Mouse (Mus musculus): Measurements from ENCODE around the gene Grik4. TPM values are rescaled to one million over a fixed set of nuclear protein-coding genes. Genes with fewer than 3 reads are reported as not detected.

Grik4 gene
- polyA plus RNA-seq, 1 experiment from 2014 or later, result 0.24 TPM

GRCm38 (mm10) chr9:42948381-42948780 is 4.1 kb upstream of the Grik4 start:
- no peak overlapping the region for H3K4me2 ChIP-seq (ENCODE audit: low read depth, low read length)
- H3K9me3 ChIP-seq (replicated peaks; ENCODE audit: control insufficient read depth, low read length), result no peaks in the 10 kb centered on the region
- H3K27me3 ChIP-seq (ENCODE audit: control insufficient read depth, insufficient read depth, low read length), result peaks cover 11% of the 10 kb centered on the region
- ATAC-seq (replicated peaks; ENCODE audit: extremely low read depth, insufficient read depth, low FRiP score), result no peak
- no peaks in the 10 kb centered on the region for H3K4me1 ChIP-seq (ENCODE audit: control insufficient read depth, insufficient read depth, low read length)
- H3K36me3 ChIP-seq (ENCODE audit: control insufficient read depth, insufficient read depth), result no peaks in the 10 kb centered on the region
- 56% methylated on average over 1 of the region's 1 CpGs for WGBS
- no peak overlapping the region for H3K27ac ChIP-seq (ENCODE audit: low read length)
- no peak overlapping the region for H3K4me3 ChIP-seq (ENCODE audit: low read length)
- H3K9ac ChIP-seq (ENCODE audit: low read length), result no peak overlapping the region

- Histone ChIP-seq H3K27ac (ENCODE audit: low read length) (no peak overlapping the region), H3K27me3 (ENCODE audit: control insufficient read depth, insufficient read depth, low read length) (peaks cover 32% of the 10 kb centered on the region), H3K9ac (ENCODE audit: low read length) (no peak overlapping the region), H3K4me2 (ENCODE audit: low read depth, low read length) (no peak overlapping the region), H3K36me3 (ENCODE audit: control insufficient read depth, insufficient read depth) (no peaks in the 10 kb centered on the region), H3K4me1 (ENCODE audit: control insufficient read depth, insufficient read depth, low read length) (no peaks in the 10 kb centered on the region), H3K9me3 (replicated peaks; ENCODE audit: control insufficient read depth, low read length) (no peaks in the 10 kb centered on the region), H3K4me3 (ENCODE audit: low read length) (no peak overlapping the region)
- WGBS, result 69% methylated on average over 7 of the region's 7 CpGs
- ATAC-seq (replicated peaks; ENCODE audit: extremely low read depth, insufficient read depth, low FRiP score), result no peak
Measured at GRCm38 (mm10) chr9:42945174-42945573, 881 bp upstream of the Grik4 start.

GRCm38 (mm10) chr9:42944536-42945006 is 278 bp upstream of the Grik4 start:
- Histone ChIP-seq H3K9ac (ENCODE audit: low read length) (peak overlapping the region; percentile 67), H3K4me2 (ENCODE audit: low read depth, low read length) (peak overlapping the region; percentile 88), H3K27me3 (ENCODE audit: control insufficient read depth, insufficient read depth, low read length) (peaks cover 33% of the 10 kb centered on the region), H3K4me1 (ENCODE audit: control insufficient read depth, insufficient read depth, low read length) (no peaks in the 10 kb centered on the region), H3K27ac (ENCODE audit: low read length) (no peak overlapping the region), H3K4me3 (ENCODE audit: low read length) (peak overlapping the region; percentile 63), H3K36me3 (ENCODE audit: control insufficient read depth, insufficient read depth) (no peaks in the 10 kb centered on the region), H3K9me3 (replicated peaks; ENCODE audit: control insufficient read depth, low read length) (no peaks in the 10 kb centered on the region)
- ATAC-seq (replicated peaks; ENCODE audit: extremely low read depth, insufficient read depth, low FRiP score), result peak; percentile 89
- under 1% methylated on average over 52 of the region's 52 CpGs for WGBS

GRCm38 (mm10) chr9:42943057-42943529 is 1.2 kb downstream of the Grik4 start:
- 10% methylated on average over 9 of the region's 9 CpGs for WGBS

GRCm38 (mm10) chr9:42942148-42942547 is 2.1 kb downstream of the Grik4 start:
- no peak overlapping the region for H3K4me3 ChIP-seq (ENCODE audit: low read length)
- no peak overlapping the region for H3K4me2 ChIP-seq (ENCODE audit: low read depth, low read length)
- H3K27me3 ChIP-seq (ENCODE audit: control insufficient read depth, insufficient read depth, low read length), result peaks cover 38% of the 10 kb centered on the region
- no peak for ATAC-seq (replicated peaks; ENCODE audit: extremely low read depth, insufficient read depth, low FRiP score)
- H3K27ac ChIP-seq (ENCODE audit: low read length), result no peak overlapping the region
- no peaks in the 10 kb centered on the region for H3K36me3 ChIP-seq (ENCODE audit: control insufficient read depth, insufficient read depth)
- H3K4me1 ChIP-seq (ENCODE audit: control insufficient read depth, insufficient read depth, low read length), result no peaks in the 10 kb centered on the region
- H3K9ac ChIP-seq (ENCODE audit: low read length), result no peak overlapping the region
- WGBS, result 51% methylated on average over 4 of the region's 4 CpGs
- no peaks in the 10 kb centered on the region for H3K9me3 ChIP-seq (replicated peaks; ENCODE audit: control insufficient read depth, low read length)

More at GRCm38 (mm10) chr9:42943057-42943529, 1.2 kb downstream of the Grik4 start:
- peak overlapping the region; percentile 88 for H3K4me2 ChIP-seq (ENCODE audit: low read depth, low read length)
- no peak overlapping the region for H3K27ac ChIP-seq (ENCODE audit: low read length)
- H3K36me3 ChIP-seq (ENCODE audit: control insufficient read depth, insufficient read depth), result no peaks in the 10 kb centered on the region
- H3K9ac ChIP-seq (ENCODE audit: low read length), result no peak overlapping the region
- no peak overlapping the region for H3K4me3 ChIP-seq (ENCODE audit: low read length)
- H3K27me3 ChIP-seq (ENCODE audit: control insufficient read depth, insufficient read depth, low read length), result peaks cover 36% of the 10 kb centered on the region
- ATAC-seq (replicated peaks; ENCODE audit: extremely low read depth, insufficient read depth, low FRiP score), result no peak
- H3K4me1 ChIP-seq (ENCODE audit: control insufficient read depth, insufficient read depth, low read length), result no peaks in the 10 kb centered on the region
- H3K9me3 ChIP-seq (replicated peaks; ENCODE audit: control insufficient read depth, low read length), result no peaks in the 10 kb centered on the region

GRCm38 (mm10) chr9:42932146-42932545 is 12.1 kb downstream of the Grik4 start:
- 36% methylated on average over 7 of the region's 7 CpGs for WGBS
- Histone ChIP-seq H3K9ac (ENCODE audit: low read length) (no peak overlapping the region), H3K9me3 (replicated peaks; ENCODE audit: control insufficient read depth, low read length) (no peaks in the 10 kb centered on the region), H3K36me3 (ENCODE audit: control insufficient read depth, insufficient read depth) (no peaks in the 10 kb centered on the region), H3K4me1 (ENCODE audit: control insufficient read depth, insufficient read depth, low read length) (no peaks in the 10 kb centered on the region), H3K27ac (ENCODE audit: low read length) (no peak overlapping the region), H3K27me3 (ENCODE audit: control insufficient read depth, insufficient read depth, low read length) (peaks cover 16% of the 10 kb centered on the region), H3K4me2 (ENCODE audit: low read depth, low read length) (no peak overlapping the region), H3K4me3 (ENCODE audit: low read length) (no peak overlapping the region)
- no peak for ATAC-seq (replicated peaks; ENCODE audit: extremely low read depth, insufficient read depth, low FRiP score)

- Histone ChIP-seq H3K4me2 (ENCODE audit: low read depth, low read length) (no peak overlapping the region), H3K4me1 (ENCODE audit: control insufficient read depth, insufficient read depth, low read length) (no peaks in the 10 kb centered on the region), H3K4me3 (ENCODE audit: low read length) (no peak overlapping the region), H3K36me3 (ENCODE audit: control insufficient read depth, insufficient read depth) (no peaks in the 10 kb centered on the region), H3K27me3 (ENCODE audit: control insufficient read depth, insufficient read depth, low read length) (peaks cover 12% of the 10 kb centered on the region), H3K27ac (ENCODE audit: low read length) (no peak overlapping the region), H3K9ac (ENCODE audit: low read length) (no peak overlapping the region), H3K9me3 (replicated peaks; ENCODE audit: control insufficient read depth, low read length) (no peaks in the 10 kb centered on the region)
- ATAC-seq (replicated peaks; ENCODE audit: extremely low read depth, insufficient read depth, low FRiP score), result no peak
- WGBS, result 45% methylated on average over 10 of the region's 10 CpGs
Measured at GRCm38 (mm10) chr9:42927498-42927897, 16.8 kb downstream of the Grik4 start.

- ATAC-seq (replicated peaks; ENCODE audit: extremely low read depth, insufficient read depth, low FRiP score), result no peak
- no peak overlapping the region for H3K27ac ChIP-seq (ENCODE audit: low read length)
- H3K4me1 ChIP-seq (ENCODE audit: control insufficient read depth, insufficient read depth, low read length), result no peaks in the 10 kb centered on the region
- H3K4me3 ChIP-seq (ENCODE audit: low read length), result no peak overlapping the region
- H3K4me2 ChIP-seq (ENCODE audit: low read depth, low read length), result no peak overlapping the region
- peaks cover 6% of the 10 kb centered on the region for H3K27me3 ChIP-seq (ENCODE audit: control insufficient read depth, insufficient read depth, low read length)
- WGBS, result 72% methylated on average over 6 of the region's 6 CpGs
- H3K36me3 ChIP-seq (ENCODE audit: control insufficient read depth, insufficient read depth), result no peaks in the 10 kb centered on the region
- no peak overlapping the region for H3K9ac ChIP-seq (ENCODE audit: low read length)
- H3K9me3 ChIP-seq (replicated peaks; ENCODE audit: control insufficient read depth, low read length), result no peaks in the 10 kb centered on the region
Measured at GRCm38 (mm10) chr9:42926564-42926963, 17.7 kb downstream of the Grik4 start.

- 55% methylated on average over 4 of the region's 4 CpGs for WGBS
Measured at GRCm38 (mm10) chr9:42921830-42922229, 22.5 kb downstream of the Grik4 start.

More at GRCm38 (mm10) chr9:42921830-42922229, 22.5 kb downstream of the Grik4 start:
- H3K27me3 ChIP-seq (ENCODE audit: control insufficient read depth, insufficient read depth, low read length), result peaks cover 2% of the 10 kb centered on the region
- H3K27ac ChIP-seq (ENCODE audit: low read length), result no peak overlapping the region
- no peaks in the 10 kb centered on the region for H3K9me3 ChIP-seq (replicated peaks; ENCODE audit: control insufficient read depth, low read length)
- no peak overlapping the region for H3K4me3 ChIP-seq (ENCODE audit: low read length)
- H3K9ac ChIP-seq (ENCODE audit: low read length), result no peak overlapping the region
- no peaks in the 10 kb centered on the region for H3K4me1 ChIP-seq (ENCODE audit: control insufficient read depth, insufficient read depth, low read length)
- no peaks in the 10 kb centered on the region for H3K36me3 ChIP-seq (ENCODE audit: control insufficient read depth, insufficient read depth)
- H3K4me2 ChIP-seq (ENCODE audit: low read depth, low read length), result no peak overlapping the region
- no peak for ATAC-seq (replicated peaks; ENCODE audit: extremely low read depth, insufficient read depth, low FRiP score)
